ENCODE assay signal across 8 mouse cellular contexts in the genomic region with DNA sequence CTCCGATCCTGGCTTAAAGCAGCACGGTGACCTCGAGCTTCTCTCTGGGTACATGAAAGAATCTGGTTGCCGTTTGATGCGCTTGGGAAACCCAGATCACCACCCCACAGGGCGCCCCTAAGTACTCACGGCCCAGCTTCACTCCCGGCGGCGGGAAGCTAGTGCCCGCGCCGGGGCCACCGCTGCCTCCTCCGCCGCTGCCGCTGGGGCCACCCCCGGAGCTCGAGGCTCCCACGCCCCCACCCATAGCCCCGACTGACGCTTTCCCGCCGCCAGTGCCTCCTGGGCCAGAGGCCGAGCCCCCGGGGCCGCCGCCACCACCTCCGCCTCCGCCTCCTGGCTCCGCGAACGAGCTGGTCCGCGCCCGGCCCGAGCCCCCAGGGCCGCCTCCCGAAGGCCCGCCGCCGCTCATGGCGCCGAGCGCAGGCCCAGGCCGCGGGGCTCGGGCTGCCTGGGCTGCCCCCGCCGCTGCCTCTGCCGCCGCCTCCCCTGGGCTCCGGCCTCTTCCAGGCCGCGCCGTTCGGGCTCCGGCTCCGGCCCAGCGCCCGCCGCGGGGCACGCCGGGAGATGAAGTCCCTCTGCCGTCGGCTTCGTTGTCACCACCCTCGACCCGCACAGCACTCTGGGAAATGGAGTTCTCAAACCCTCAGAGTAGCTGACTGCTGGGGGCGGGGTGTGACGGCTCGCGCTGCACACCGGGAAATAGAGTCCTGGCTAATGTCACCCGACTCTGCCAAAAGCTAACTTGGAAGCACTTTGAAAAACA. TPM values are rescaled to one million over a fixed set of nuclear protein-coding genes. Genes with fewer than 3 reads are reported as not detected.
A peak's percentile ranks its signal among the peaks of the same experiment; 100 is the strongest.
DNase-seq lines count a peak whose midpoint lies in the region; ATAC-seq and TF ChIP-seq lines count a peak whose summit lies in the region.

A gene (minus strand): TSS at position 603 of the 766 bp plus-strand sequence.

- peak; percentile 82 for ATAC-seq in heart, embryonic 13.5 days (ENCODE audit: extremely low read depth, insufficient number of reproducible peaks, low FRiP score, low TSS enrichment)
- ATAC-seq in liver, embryonic 13.5 days (ENCODE audit: low read depth): peak; percentile 81
- ATAC-seq in neural tube, embryonic 12.5 days (ENCODE audit: low FRiP score, low read depth): peak; percentile 84

- no peaks in the 10 kb centered on the region for H3K9me3 ChIP-seq in heart, embryonic 13.5 days
- no peaks in the 10 kb centered on the region for H3K9me3 ChIP-seq in liver, embryonic 13.5 days (replicated peaks)
- H3K9me3 ChIP-seq in neural tube, embryonic 12.5 days: no peaks in the 10 kb centered on the region

- peak; percentile 71 for DNase-seq in fat pad, adult 2 months (ENCODE audit: extremely low read depth, low read depth, low spot score)
- DNase-seq in kidney, postnatal 14 days: peak; percentile 99
- peak; percentile 96 for DNase-seq in liver, embryonic 13.5 days
- peak; percentile 99 for DNase-seq in testis, postnatal 10 days (ENCODE audit: low spot score)

- TF ChIP-seq CTCF in C2C12 (IDR thresholded peaks at IDR 0.05; ENCODE audit: control insufficient read depth, insufficient read depth, insufficient read length): no peak
- no peak for TF ChIP-seq CTCF in bone marrow macrophage, adult 2 months (IDR thresholded peaks at IDR 0.05; ENCODE audit: low read depth, low read length)

- WGBS in heart, embryonic 13.5 days: under 1% methylated on average over 65 of the region's 76 CpGs
- under 1% methylated on average over 58 of the region's 76 CpGs for WGBS in liver, embryonic 13.5 days (ENCODE audit: insufficient replicate concordance)
- under 1% methylated on average over 72 of the region's 76 CpGs for WGBS in neural tube, embryonic 12.5 days

- H3K4me1 ChIP-seq in bone marrow macrophage, adult 2 months (ENCODE audit: control insufficient read depth, insufficient read depth, low read length): peaks cover 12% of the 10 kb centered on the region
- peaks cover 52% of the 10 kb centered on the region for H3K4me1 ChIP-seq in heart, embryonic 13.5 days
- peaks cover 42% of the 10 kb centered on the region for H3K4me1 ChIP-seq in liver, embryonic 13.5 days (replicated peaks)
- peaks cover 18% of the 10 kb centered on the region for H3K4me1 ChIP-seq in neural tube, embryonic 12.5 days

- H3K27ac ChIP-seq in bone marrow macrophage, adult 2 months (ENCODE audit: insufficient read depth, low read depth, low read length): peak within 1 kb of the TSS; percentile 81
- peak within 1 kb of the TSS; percentile 86 for H3K27ac ChIP-seq in heart, embryonic 13.5 days (replicated peaks)
- H3K27ac ChIP-seq in liver, embryonic 13.5 days: peak within 1 kb of the TSS; percentile 88
- H3K27ac ChIP-seq in neural tube, embryonic 12.5 days: no peak within 1 kb of the TSS

- H3K36me3 ChIP-seq in C2C12 (ENCODE audit: control insufficient read depth, insufficient read depth): peaks cover 27% of the 10 kb centered on the region
- H3K36me3 ChIP-seq in heart, embryonic 13.5 days: peaks cover 51% of the 10 kb centered on the region
- H3K36me3 ChIP-seq in liver, embryonic 13.5 days: peaks cover 39% of the 10 kb centered on the region
- peaks cover 29% of the 10 kb centered on the region for H3K36me3 ChIP-seq in neural tube, embryonic 12.5 days

- H3K4me2 ChIP-seq in heart, embryonic 13.5 days: peak within 1 kb of the TSS; percentile 86
- H3K4me2 ChIP-seq in liver, embryonic 13.5 days: peak within 1 kb of the TSS; percentile 76
- H3K4me2 ChIP-seq in neural tube, embryonic 12.5 days (replicated peaks): peak within 1 kb of the TSS; percentile 69

- H3K79me3 ChIP-seq in C2C12 (ENCODE audit: low read depth): peaks cover 21% of the 10 kb centered on the region

- TF ChIP-seq POLR2A in bone marrow macrophage, adult 2 months (IDR thresholded peaks at IDR 0.05; ENCODE audit: borderline replicate concordance, low read depth, low read length): peak; percentile 65; the same call in 1 of the 2 replicates

- H3K4me3 ChIP-seq in C2C12 (ENCODE audit: insufficient read depth, poor library complexity, severe bottlenecking): peak within 1 kb of the TSS; percentile 55
- H3K4me3 ChIP-seq in bone marrow macrophage, adult 2 months (ENCODE audit: insufficient read depth, low read length): peak within 1 kb of the TSS; percentile 65
- H3K4me3 ChIP-seq in heart, embryonic 13.5 days: peak within 1 kb of the TSS; percentile 79
- peak within 1 kb of the TSS; percentile 99 for H3K4me3 ChIP-seq in liver, embryonic 13.5 days (replicated peaks)
- peak within 1 kb of the TSS; percentile 97 for H3K4me3 ChIP-seq in neural tube, embryonic 12.5 days

- peak within 1 kb of the TSS; percentile 80 for H3ac ChIP-seq in C2C12 (ENCODE audit: control insufficient read depth, insufficient read length, low read depth)

- peaks cover 41% of the 10 kb centered on the region for H3K79me2 ChIP-seq in C2C12 (ENCODE audit: control insufficient read depth, insufficient read depth)

- H3K9ac ChIP-seq in heart, embryonic 13.5 days: peak within 1 kb of the TSS; percentile 97
- H3K9ac ChIP-seq in liver, embryonic 13.5 days: peak within 1 kb of the TSS; percentile 100
- H3K9ac ChIP-seq in neural tube, embryonic 12.5 days: peak within 1 kb of the TSS; percentile 98

- no peaks in the 10 kb centered on the region for H3K27me3 ChIP-seq in C2C12 (ENCODE audit: control insufficient read depth, insufficient read depth, insufficient read length)
- no peaks in the 10 kb centered on the region for H3K27me3 ChIP-seq in heart, embryonic 13.5 days (replicated peaks)
- no peaks in the 10 kb centered on the region for H3K27me3 ChIP-seq in liver, embryonic 13.5 days
- H3K27me3 ChIP-seq in neural tube, embryonic 12.5 days (replicated peaks): no peaks in the 10 kb centered on the region

TF ChIP-seq in C2C12, 6 proteins besides CTCF, POLR2A, EP300 and RAD21:
- TF ChIP-seq USF1 (IDR thresholded peaks at IDR 0.05; ENCODE audit: low read depth): no peak
- no peak for TF ChIP-seq CEBPB (IDR thresholded peaks at IDR 0.05; ENCODE audit: low read depth)
- TF ChIP-seq MYOG (IDR thresholded peaks at IDR 0.05; ENCODE audit: control insufficient read depth, extremely low read depth, insufficient read length): no peak
- TF ChIP-seq MAX (IDR thresholded peaks at IDR 0.05): no peak
- no peak for TF ChIP-seq FOSL1 (IDR thresholded peaks at IDR 0.05; ENCODE audit: insufficient read depth, low read length, poor library complexity, severe bottlenecking)
- TF ChIP-seq MYOD1 (IDR thresholded peaks at IDR 0.05; ENCODE audit: control insufficient read depth, insufficient read length, low read depth): no peak

RNA-seq across cellular contexts. Expression of the gene that starts here (rescaled TPM):
- 87.3 TPM for polyA plus RNA-seq in C2C12 (2012; fragmentation: generic; extraction: Trizol)
- polyA plus RNA-seq in bone marrow macrophage, adult 2 months (2012; ENCODE audit: insufficient read depth, insufficient read length, missing spikeins): 78.6 and 87.1 TPM in 2 replicates
- polyA plus RNA-seq in heart, embryonic 13.5 days (2015; fragmentation: Nextera tagmentation; extraction: Ambion mirVana): 7.8 and 8.2 TPM in 2 replicates
- 6.2 and 6.3 TPM in 2 replicates for polyA plus RNA-seq in liver, embryonic 13.5 days (2015; fragmentation: Nextera tagmentation; extraction: Ambion mirVana)
- 19.1 and 20.3 TPM in 2 replicates for polyA plus RNA-seq in neural tube, embryonic 12.5 days (2016; fragmentation: Nextera tagmentation; extraction: Ambion mirVana)
